Mouse (Mus musculus): ENCODE measurements around the gene Btc. TPM values are rescaled to one million over a fixed set of nuclear protein-coding genes. Genes with fewer than 3 reads are reported as not detected.

Btc gene
- polyA plus RNA-seq, 1 experiment: 0.19 TPM

DNA sequence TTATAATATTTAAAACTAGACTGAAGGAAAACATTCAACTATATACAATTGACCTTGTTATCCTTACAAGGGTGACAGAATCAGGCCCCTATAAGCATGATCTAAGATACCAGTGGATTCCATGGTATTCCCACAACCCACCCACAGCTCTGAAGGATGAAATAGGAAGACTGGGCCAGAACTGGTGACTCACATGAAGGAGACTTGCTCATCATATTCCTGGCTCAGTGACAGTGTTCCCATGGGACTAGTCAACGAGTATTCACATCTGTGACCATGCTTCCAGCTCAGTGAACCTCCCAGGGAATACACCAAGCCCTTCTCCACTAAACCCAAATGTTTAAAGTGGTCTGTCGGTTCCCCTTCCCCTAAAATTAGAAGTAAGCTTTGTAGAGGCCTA is 27.3 kb downstream of the Btc start:
- TF ChIP-seq POLR2A (IDR thresholded peaks at IDR 0.05; ENCODE audit: extremely low read depth, insufficient read depth, low read length) (no peak), CTCF (IDR thresholded peaks at IDR 0.05; ENCODE audit: extremely low read depth, insufficient read depth, low read length) (no peak)
- Histone ChIP-seq H3K4me3 (ENCODE audit: insufficient read depth, low read length) (no peak overlapping the region), H3K27ac (ENCODE audit: insufficient read depth, low read length) (no peak overlapping the region), H3K4me1 (ENCODE audit: control insufficient read depth, insufficient read depth, low read length) (no peaks in the 10 kb centered on the region)

DNA sequence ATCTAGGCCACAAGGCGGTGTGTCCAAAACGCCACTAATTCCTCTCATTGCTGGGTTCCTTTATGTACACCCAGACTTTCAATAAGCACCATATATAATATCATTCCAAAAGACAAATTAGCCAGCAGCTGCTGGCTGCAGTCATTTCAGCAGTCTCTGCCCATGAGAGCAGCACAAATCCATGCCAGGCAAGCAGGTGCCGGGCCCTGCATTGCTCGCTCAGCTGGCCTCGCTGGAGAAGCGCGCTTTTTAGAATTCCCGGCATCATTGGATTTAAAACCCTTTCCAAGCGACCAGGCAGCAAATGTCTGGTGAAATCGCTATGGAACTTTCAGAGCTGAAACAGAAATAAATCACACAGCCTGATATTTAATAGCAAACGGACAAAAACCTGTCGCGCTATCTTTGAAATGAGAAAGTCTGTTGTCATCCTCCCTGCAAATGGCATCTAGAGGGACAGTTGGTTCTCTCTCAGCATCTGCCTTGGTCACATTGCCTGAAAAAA is 34.7 kb downstream of the Btc start:
- Histone ChIP-seq H3K4me1 (ENCODE audit: control insufficient read depth, insufficient read depth, low read length) (no peaks in the 10 kb centered on the region), H3K4me3 (ENCODE audit: insufficient read depth, low read length) (no peak overlapping the region), H3K27ac (ENCODE audit: insufficient read depth, low read length) (no peak overlapping the region)
- no peak for TF ChIP-seq CTCF (IDR thresholded peaks at IDR 0.05; ENCODE audit: extremely low read depth, insufficient read depth, low read length)
- no peak for TF ChIP-seq POLR2A (IDR thresholded peaks at IDR 0.05; ENCODE audit: extremely low read depth, insufficient read depth, low read length)

DNA sequence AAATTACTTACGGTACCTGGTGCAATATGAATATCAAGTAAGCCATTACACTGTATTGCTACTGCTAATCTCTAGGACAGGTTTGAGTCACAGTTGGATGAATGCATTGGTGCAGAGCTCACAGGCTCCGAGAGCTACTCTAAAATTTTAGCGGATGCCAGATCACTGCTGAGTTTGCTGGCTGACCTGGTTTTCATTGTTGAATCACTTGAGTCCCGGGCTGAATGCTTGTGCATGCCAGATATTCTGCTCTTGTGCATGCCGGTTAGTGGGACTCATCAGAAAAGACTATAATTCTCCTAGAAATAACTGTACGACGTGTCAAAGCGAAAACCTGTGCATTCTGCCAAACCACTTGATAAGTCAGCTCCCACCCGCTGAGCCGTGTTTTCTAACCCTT is 35.9 kb downstream of the Btc start:
- no peak overlapping the region for H3K27ac ChIP-seq (ENCODE audit: insufficient read depth, low read length)
- TF ChIP-seq POLR2A (IDR thresholded peaks at IDR 0.05; ENCODE audit: extremely low read depth, insufficient read depth, low read length): no peak
- no peak for TF ChIP-seq CTCF (IDR thresholded peaks at IDR 0.05; ENCODE audit: extremely low read depth, insufficient read depth, low read length)
- no peak overlapping the region for H3K4me3 ChIP-seq (ENCODE audit: insufficient read depth, low read length)
- no peaks in the 10 kb centered on the region for H3K4me1 ChIP-seq (ENCODE audit: control insufficient read depth, insufficient read depth, low read length)

DNA sequence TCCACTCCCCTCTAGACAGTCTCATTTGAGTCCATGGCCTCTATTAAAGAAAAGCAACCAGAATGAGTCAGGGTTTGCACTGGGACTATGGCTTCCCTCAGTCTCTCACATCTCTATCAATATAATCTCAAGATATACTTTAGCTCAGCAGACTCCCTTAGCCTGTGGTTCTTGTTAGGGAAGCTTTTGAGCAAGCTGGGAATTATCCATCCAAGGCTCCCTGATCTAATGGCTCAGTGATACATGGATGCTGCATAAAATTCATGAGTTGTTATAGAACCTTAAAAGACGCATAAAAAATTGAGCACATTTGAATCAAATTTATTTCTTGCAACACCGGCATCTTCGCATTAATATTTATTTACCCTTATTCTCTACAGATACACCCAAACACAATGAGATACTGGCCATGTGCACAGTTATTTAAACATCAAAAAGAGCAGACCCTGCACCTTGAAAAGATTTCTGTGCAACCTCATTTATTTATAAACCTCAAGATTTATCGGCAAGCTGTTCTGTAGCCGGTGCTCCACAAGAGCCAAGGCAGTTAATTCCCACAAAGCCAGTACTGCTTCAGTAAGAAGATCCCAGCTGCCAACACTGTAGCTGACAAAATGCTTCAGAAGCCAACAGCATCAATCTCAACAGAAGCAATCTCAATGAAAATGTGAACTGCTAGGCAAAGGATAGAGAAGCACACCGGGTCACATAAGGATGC is 39.4 kb downstream of the Btc start:
- Histone ChIP-seq H3K27ac (ENCODE audit: insufficient read depth, low read length) (no peak overlapping the region), H3K4me3 (ENCODE audit: insufficient read depth, low read length) (no peak overlapping the region), H3K4me1 (ENCODE audit: control insufficient read depth, insufficient read depth, low read length) (no peaks in the 10 kb centered on the region)
- no peak for TF ChIP-seq CTCF (IDR thresholded peaks at IDR 0.05; ENCODE audit: extremely low read depth, insufficient read depth, low read length)

DNA sequence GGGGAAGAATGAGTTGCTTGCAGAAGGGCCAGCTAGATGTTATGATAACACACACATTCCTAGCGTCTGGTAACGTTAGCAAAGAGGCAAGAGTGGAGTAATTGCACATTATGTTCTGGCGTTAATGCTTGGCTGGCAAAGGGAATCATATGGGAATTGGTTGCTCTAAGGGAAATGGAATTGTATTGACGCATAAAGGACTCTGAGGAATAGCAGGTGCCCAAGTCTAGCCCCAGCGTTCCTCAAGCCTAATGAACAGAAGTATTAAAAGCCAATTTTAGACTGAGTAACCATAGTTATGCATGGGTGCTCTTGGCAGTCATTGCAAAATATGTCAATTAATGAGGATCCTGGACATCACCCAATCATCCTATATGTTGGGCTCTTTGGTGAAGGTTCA is 50.1 kb downstream of the Btc start:
- no peak for TF ChIP-seq CTCF (IDR thresholded peaks at IDR 0.05; ENCODE audit: extremely low read depth, insufficient read depth, low read length)
- no peak for TF ChIP-seq POLR2A (IDR thresholded peaks at IDR 0.05; ENCODE audit: extremely low read depth, insufficient read depth, low read length)

DNA sequence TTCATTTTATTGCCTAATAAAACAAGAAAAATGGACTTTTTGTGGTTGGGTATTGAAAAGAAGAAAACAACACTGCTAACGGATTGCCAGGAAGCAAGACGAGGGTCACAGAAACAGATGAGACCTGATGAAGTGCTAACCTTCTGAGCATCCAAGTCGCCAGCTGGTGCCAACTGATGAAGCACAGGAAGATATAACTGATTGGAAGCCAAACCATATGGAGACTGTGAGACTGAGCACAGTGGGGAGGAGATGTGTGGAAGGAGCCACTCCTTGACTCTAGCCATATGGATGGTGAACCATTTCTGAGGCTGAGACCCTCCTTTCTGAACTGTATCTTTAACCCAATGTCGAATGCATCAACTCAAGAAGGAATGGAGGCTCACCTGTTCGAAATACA is 57.1 kb downstream of the Btc start:
- no peak overlapping the region for H3K27ac ChIP-seq (ENCODE audit: insufficient read depth, low read length)
- TF ChIP-seq CTCF (IDR thresholded peaks at IDR 0.05; ENCODE audit: extremely low read depth, insufficient read depth, low read length) (no peak), POLR2A (IDR thresholded peaks at IDR 0.05; ENCODE audit: extremely low read depth, insufficient read depth, low read length) (no peak)
- no peaks in the 10 kb centered on the region for H3K4me1 ChIP-seq (ENCODE audit: control insufficient read depth, insufficient read depth, low read length)
- no peak overlapping the region for H3K4me3 ChIP-seq (ENCODE audit: insufficient read depth, low read length)

More for the DNA sequence above, 50.1 kb downstream of the Btc start:
- H3K4me3 ChIP-seq (ENCODE audit: insufficient read depth, low read length): no peak overlapping the region
- no peaks in the 10 kb centered on the region for H3K4me1 ChIP-seq (ENCODE audit: control insufficient read depth, insufficient read depth, low read length)
- no peak overlapping the region for H3K27ac ChIP-seq (ENCODE audit: insufficient read depth, low read length)

DNA sequence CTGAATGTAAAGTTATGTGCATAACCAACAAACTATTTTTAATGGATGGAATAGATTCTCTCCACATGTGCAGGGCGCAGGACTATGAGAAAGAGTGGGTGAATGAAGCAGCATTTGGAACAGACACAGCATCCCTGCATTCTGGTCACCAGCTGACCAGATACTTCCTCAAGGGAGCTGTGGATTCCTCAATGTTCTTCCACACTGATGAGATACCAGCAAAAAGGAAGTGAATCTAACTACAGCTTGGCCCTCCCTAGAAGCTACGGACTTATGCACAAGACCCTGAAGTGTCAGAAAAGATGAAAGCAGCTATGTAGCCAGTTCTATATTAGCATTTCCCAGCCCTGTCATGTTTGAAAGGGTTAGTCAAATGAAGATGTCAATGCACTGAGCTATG is 57.7 kb downstream of the Btc start:
- no peak for TF ChIP-seq POLR2A (IDR thresholded peaks at IDR 0.05; ENCODE audit: extremely low read depth, insufficient read depth, low read length)
- no peak for TF ChIP-seq CTCF (IDR thresholded peaks at IDR 0.05; ENCODE audit: extremely low read depth, insufficient read depth, low read length)
- H3K27ac ChIP-seq (ENCODE audit: insufficient read depth, low read length): no peak overlapping the region
- no peaks in the 10 kb centered on the region for H3K4me1 ChIP-seq (ENCODE audit: control insufficient read depth, insufficient read depth, low read length)
- no peak overlapping the region for H3K4me3 ChIP-seq (ENCODE audit: insufficient read depth, low read length)

DNA sequence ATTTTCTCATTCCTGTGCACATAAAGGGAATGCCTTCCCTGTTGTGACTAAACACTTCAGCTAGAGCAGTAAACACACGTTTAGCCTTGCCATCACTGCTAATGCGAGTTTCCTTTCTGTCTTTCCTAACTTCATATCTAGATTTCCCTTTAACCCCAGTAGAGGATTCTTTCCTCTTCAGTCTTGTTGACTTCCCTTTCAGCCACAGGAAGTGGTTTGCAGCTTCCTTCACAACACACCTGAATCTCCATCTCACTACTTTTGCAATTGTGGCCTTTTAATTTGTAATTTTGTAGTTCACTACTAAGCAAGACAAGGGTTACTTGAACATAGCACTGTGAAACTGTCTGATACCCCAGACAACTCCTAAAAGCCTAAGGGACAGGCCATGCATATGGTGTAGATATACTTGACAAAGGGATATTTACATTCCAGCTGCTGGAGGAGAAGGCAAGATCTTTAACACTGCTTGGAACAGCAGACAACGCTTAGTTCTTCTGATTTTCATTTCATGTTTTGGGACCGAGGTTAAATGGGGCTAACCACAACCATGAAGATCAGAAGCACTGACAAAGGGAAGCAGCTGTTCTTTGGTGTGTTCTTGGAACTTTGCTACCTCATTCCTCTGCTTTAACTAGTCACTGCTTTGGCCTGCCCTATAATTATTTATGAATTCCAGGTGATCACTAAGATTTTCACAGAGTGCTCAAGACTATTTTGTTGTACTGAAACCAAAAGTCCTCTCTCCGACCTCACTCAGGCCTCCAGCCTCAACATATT is 60.6 kb downstream of the Btc start:
- Histone ChIP-seq H3K4me1 (ENCODE audit: control insufficient read depth, insufficient read depth, low read length) (no peaks in the 10 kb centered on the region), H3K27ac (ENCODE audit: insufficient read depth, low read length) (no peak overlapping the region), H3K4me3 (ENCODE audit: insufficient read depth, low read length) (no peak overlapping the region)
- TF ChIP-seq CTCF (IDR thresholded peaks at IDR 0.05; ENCODE audit: extremely low read depth, insufficient read depth, low read length) (no peak), POLR2A (IDR thresholded peaks at IDR 0.05; ENCODE audit: extremely low read depth, insufficient read depth, low read length) (no peak)

DNA sequence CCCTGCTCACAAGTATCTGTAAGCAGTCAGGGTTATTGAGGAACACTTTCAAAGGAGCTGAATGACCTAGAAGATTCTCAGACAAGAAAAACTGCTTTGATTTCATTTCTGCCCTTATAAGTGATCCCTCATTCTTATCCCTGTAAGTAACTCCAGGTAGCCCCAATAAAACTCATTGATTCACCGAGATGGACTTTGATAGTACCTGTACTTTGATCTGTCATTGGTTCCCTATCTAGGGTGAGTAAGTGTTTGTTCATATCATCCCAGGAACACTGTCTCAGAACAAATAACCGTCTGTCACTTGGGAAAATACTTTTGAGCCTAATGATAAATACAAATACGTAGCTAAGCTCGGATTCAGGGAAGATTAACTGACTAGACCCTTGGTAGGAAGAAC is 68.6 kb downstream of the Btc start:
- no peak overlapping the region for H3K27ac ChIP-seq (ENCODE audit: insufficient read depth, low read length)
- H3K4me3 ChIP-seq (ENCODE audit: insufficient read depth, low read length): no peak overlapping the region
- no peaks in the 10 kb centered on the region for H3K4me1 ChIP-seq (ENCODE audit: control insufficient read depth, insufficient read depth, low read length)
- TF ChIP-seq CTCF (IDR thresholded peaks at IDR 0.05; ENCODE audit: extremely low read depth, insufficient read depth, low read length) (no peak), POLR2A (IDR thresholded peaks at IDR 0.05; ENCODE audit: extremely low read depth, insufficient read depth, low read length) (no peak)

All from cortical plate, adult 2 months (tissue).